Mouse (Mus musculus): ENCODE measurements around the gene Prox1. TPM values are rescaled to one million over a fixed set of nuclear protein-coding genes. Genes with fewer than 3 reads are reported as not detected.

Gene Prox1
- polyA plus RNA-seq, 1 experiment from 2014 or later, result 13.4 TPM

- no peaks in the 10 kb centered on the region for H3K9me3 ChIP-seq
- no peak overlapping the region for H3K4me2 ChIP-seq
- no peak overlapping the region for H3K4me3 ChIP-seq (replicated peaks)
- 33% methylated on average over 13 of the region's 13 CpGs for WGBS
- H3K9ac ChIP-seq, result no peak overlapping the region
- H3K27me3 ChIP-seq, result peaks cover 35% of the 10 kb centered on the region
- no peak overlapping the region for H3K27ac ChIP-seq
- H3K4me1 ChIP-seq, result peaks cover 42% of the 10 kb centered on the region
- no peaks in the 10 kb centered on the region; the same call in 1 of the 2 replicates for H3K36me3 ChIP-seq (replicated peaks)
- ATAC-seq (ENCODE audit: low FRiP score), result no peak
Measured at GRCm38 (mm10) chr1:190139711-190140405, 30.7 kb downstream of the Prox1 start.

DNA sequence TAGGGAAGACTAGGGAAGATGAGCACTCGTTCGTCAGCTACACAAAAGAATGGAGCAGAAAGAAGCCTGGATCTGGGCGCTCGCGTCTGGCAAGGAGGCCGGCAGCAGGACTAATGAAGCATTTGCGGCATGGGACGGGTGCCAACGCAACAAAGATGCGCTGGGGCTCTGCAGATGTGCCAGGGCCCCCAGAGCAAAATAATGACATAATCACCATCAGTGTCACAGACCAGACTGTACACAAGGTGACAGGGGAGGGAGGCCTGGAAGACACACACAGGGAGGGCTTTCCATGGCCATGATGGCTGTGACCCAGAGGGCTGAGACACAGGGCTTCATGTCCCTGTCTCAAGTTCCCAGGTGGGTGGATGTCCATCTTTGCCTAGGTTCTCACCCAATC, 32.6 kb downstream of the Prox1 start:
- peak overlapping the region; percentile 42; the same call in 1 of the 2 replicates for H3K27ac ChIP-seq
- H3K4me2 ChIP-seq, result no peak overlapping the region
- WGBS, result 55% methylated on average over 10 of the region's 10 CpGs
- H3K4me3 ChIP-seq (replicated peaks), result no peak overlapping the region
- H3K36me3 ChIP-seq (replicated peaks), result no peaks in the 10 kb centered on the region; the same call in 1 of the 2 replicates
- no peak overlapping the region for H3K9ac ChIP-seq
- H3K27me3 ChIP-seq, result peaks cover 28% of the 10 kb centered on the region
- H3K9me3 ChIP-seq, result no peaks in the 10 kb centered on the region
- H3K4me1 ChIP-seq, result peaks cover 46% of the 10 kb centered on the region
- ATAC-seq (ENCODE audit: low FRiP score), result peak; percentile 49; the same call in 1 of the 2 replicates

DNA sequence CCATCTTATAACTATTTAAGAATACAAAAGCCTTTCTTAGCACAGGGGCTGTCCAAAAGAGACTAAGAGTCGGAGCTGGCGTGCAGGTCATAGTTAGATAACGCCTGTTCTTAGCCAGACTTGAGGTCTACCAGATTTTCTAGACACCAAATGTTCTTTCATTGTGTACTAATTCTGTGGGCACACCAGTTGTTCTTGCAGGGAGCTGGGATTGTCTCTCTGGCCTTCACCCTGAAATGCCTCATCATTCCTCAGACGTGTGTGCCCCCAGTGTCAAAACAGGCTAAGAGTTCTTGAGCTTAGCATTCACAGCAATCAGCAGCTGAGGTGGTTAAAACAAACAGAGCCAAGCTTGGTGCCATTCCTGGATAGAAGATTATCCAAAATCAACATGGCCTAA, 37.6 kb downstream of the Prox1 start:
- 47% methylated on average over 4 of the region's 4 CpGs for WGBS
- peaks cover 14% of the 10 kb centered on the region for H3K27me3 ChIP-seq
- peaks cover 52% of the 10 kb centered on the region for H3K4me1 ChIP-seq
- no peak overlapping the region for H3K27ac ChIP-seq
- no peak overlapping the region for H3K4me2 ChIP-seq
- ATAC-seq (ENCODE audit: low FRiP score), result no peak
- no peak overlapping the region for H3K4me3 ChIP-seq (replicated peaks)
- no peaks in the 10 kb centered on the region for H3K9me3 ChIP-seq
- H3K9ac ChIP-seq, result no peak overlapping the region
- no peaks in the 10 kb centered on the region; the same call in 1 of the 2 replicates for H3K36me3 ChIP-seq (replicated peaks)

GRCm38 (mm10) chr1:190130888-190131287, 39.6 kb downstream of the Prox1 start:
- Histone ChIP-seq H3K9me3 (no peaks in the 10 kb centered on the region), H3K9ac (no peak overlapping the region), H3K4me2 (no peak overlapping the region), H3K36me3 (replicated peaks) (no peaks in the 10 kb centered on the region; the same call in 1 of the 2 replicates), H3K27me3 (peaks cover 21% of the 10 kb centered on the region), H3K27ac (no peak overlapping the region), H3K4me3 (replicated peaks) (no peak overlapping the region), H3K4me1 (peaks cover 55% of the 10 kb centered on the region)
- no peak for ATAC-seq (ENCODE audit: low FRiP score)
- WGBS, result 60% methylated on average over 4 of the region's 4 CpGs

- Histone ChIP-seq H3K27ac (no peak overlapping the region), H3K36me3 (replicated peaks) (no peaks in the 10 kb centered on the region), H3K9ac (no peak overlapping the region), H3K4me2 (no peak overlapping the region), H3K9me3 (no peaks in the 10 kb centered on the region), H3K4me1 (peaks cover 55% of the 10 kb centered on the region), H3K4me3 (replicated peaks) (no peak overlapping the region), H3K27me3 (peaks cover 17% of the 10 kb centered on the region)
- WGBS, result 55% methylated on average over 7 of the region's 7 CpGs
- no peak for ATAC-seq (ENCODE audit: low FRiP score)
Measured at GRCm38 (mm10) chr1:190129553-190129952, 41.0 kb downstream of the Prox1 start.

DNA sequence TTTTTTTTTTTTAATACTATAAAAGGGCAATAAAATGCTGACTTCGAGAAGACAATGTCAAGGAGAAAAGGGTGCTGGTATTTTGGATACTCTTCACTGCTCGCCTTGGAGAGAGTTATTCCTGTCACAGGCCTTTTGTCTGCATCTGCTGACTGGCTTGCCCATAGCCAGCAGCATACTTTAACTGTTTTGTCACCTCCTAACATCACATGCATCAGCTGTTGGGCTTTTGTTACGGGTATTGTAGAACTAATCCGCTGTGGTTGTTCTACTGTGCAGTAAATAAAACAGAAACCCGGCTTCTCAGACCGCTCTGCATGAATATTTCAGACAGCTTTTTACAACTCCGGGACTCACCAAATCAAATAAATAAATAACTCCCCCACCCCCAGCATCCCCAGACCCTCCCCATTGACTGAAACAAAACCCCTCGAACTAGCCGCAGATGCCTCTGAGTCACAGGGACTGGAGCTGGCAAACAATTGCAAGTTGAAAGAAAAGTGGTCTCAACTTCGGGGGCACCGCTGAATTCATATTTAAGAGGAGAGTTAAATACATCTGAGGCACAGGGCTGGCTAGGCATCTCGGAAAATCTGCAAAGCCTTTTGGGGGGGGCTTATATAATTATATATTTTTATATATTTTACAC, 41.7 kb downstream of the Prox1 start:
- no peaks in the 10 kb centered on the region for H3K9me3 ChIP-seq
- H3K27ac ChIP-seq, result 0 out of 2 replicates have a peak overlapping the region, but pooled peaks have one; percentile 5
- H3K9ac ChIP-seq, result no peak overlapping the region
- no peaks in the 10 kb centered on the region for H3K36me3 ChIP-seq (replicated peaks)
- peak overlapping the region; percentile 22 for H3K4me2 ChIP-seq
- peaks cover 16% of the 10 kb centered on the region for H3K27me3 ChIP-seq
- 0 out of 2 replicates have a peak, but pooled peaks have one; percentile 53 for ATAC-seq (ENCODE audit: low FRiP score)
- peaks cover 55% of the 10 kb centered on the region for H3K4me1 ChIP-seq
- WGBS, result 10% methylated on average over 12 of the region's 12 CpGs
- H3K4me3 ChIP-seq (replicated peaks), result no peak overlapping the region

DNA sequence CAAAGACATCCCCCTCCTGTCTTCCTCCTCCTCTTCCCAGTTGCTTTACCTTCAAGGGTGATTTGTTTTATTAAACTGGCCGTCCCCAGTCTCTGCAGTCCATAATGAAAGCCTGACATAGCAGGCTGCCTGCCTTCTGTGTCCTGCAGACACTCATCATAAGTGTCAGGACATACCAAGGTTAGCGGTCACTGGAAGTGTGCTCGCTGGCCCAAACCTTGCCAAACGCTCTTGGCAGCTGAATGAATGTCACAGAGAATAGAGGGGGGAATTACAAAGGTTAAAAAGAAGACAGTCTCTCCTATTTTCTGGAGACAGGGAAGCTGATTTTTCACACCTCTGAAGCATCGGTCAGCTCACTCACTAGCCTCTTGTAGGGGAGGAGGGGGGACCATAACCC, 42.6 kb downstream of the Prox1 start:
- H3K27me3 ChIP-seq, result peaks cover 16% of the 10 kb centered on the region
- no peak overlapping the region for H3K4me3 ChIP-seq (replicated peaks)
- no peaks in the 10 kb centered on the region for H3K9me3 ChIP-seq
- H3K9ac ChIP-seq, result no peak overlapping the region
- H3K4me2 ChIP-seq, result no peak overlapping the region
- no peaks in the 10 kb centered on the region for H3K36me3 ChIP-seq (replicated peaks)
- no peak for ATAC-seq (ENCODE audit: low FRiP score)
- H3K4me1 ChIP-seq, result peaks cover 50% of the 10 kb centered on the region
- WGBS, result 22% methylated on average over 5 of the region's 5 CpGs
- no peak overlapping the region for H3K27ac ChIP-seq

DNA sequence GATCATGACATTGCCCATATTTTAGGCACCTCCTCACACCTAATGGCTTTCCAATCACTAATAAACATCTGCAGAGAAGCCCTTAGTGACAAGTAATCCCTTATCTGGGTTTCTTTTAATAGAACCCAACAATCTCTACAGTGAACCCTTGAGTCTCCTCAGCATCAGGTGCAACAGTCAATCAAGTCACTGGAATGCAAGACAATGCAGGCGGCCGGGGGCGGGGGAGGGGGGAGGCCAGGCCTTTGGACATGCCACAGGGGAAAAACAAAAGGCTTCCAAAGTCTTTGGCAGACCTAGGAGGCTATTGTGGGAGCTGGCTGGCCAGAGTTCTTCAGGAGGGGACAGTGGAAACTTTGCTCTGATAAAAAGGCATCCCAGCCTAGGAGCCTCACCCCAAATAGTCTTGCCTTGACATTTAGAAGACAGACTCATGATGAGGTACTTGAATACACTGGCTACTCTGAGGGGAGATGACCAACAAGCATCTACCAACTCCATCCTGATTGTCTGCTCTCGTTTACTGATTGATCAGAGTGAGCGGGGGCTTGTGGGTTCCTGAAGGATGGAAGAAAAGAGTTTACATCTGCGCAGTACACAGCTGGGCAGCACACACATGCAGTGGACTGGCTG, 43.2 kb downstream of the Prox1 start:
- WGBS, result 27% methylated on average over 6 of the region's 6 CpGs
- no peak for ATAC-seq (ENCODE audit: low FRiP score)

GRCm38 (mm10) chr1:190124961-190125739, 45.4 kb downstream of the Prox1 start:
- no peak for ATAC-seq (ENCODE audit: low FRiP score)
- Histone ChIP-seq H3K27ac (no peak overlapping the region), H3K4me2 (no peak overlapping the region), H3K9me3 (no peaks in the 10 kb centered on the region), H3K4me1 (peaks cover 30% of the 10 kb centered on the region), H3K27me3 (peaks cover 12% of the 10 kb centered on the region; the same call in 1 of the 2 replicates), H3K4me3 (replicated peaks) (no peak overlapping the region), H3K36me3 (replicated peaks) (peaks cover 3% of the 10 kb centered on the region; the same call in 1 of the 2 replicates), H3K9ac (no peak overlapping the region)
- WGBS, result 91% methylated on average over 14 of the region's 14 CpGs

More for the DNA sequence above, 43.2 kb downstream of the Prox1 start:
- Histone ChIP-seq H3K4me3 (replicated peaks) (no peak overlapping the region), H3K4me1 (peaks cover 45% of the 10 kb centered on the region), H3K27me3 (peaks cover 16% of the 10 kb centered on the region), H3K27ac (no peak overlapping the region), H3K9me3 (no peaks in the 10 kb centered on the region), H3K4me2 (no peak overlapping the region), H3K9ac (no peak overlapping the region), H3K36me3 (replicated peaks) (0 out of 2 replicates have a peak, but pooled peaks cover 3% of the 10 kb centered on the region)

- H3K4me2 ChIP-seq, result no peak overlapping the region
- H3K9ac ChIP-seq, result no peak overlapping the region
- H3K27ac ChIP-seq, result no peak overlapping the region
- H3K36me3 ChIP-seq (replicated peaks), result peaks cover 3% of the 10 kb centered on the region; the same call in 1 of the 2 replicates
- ATAC-seq (ENCODE audit: low FRiP score), result no peak
- H3K4me3 ChIP-seq (replicated peaks), result no peak overlapping the region
- peaks cover 13% of the 10 kb centered on the region for H3K4me1 ChIP-seq
- H3K27me3 ChIP-seq, result peaks cover 7% of the 10 kb centered on the region; the same call in 1 of the 2 replicates
- no peaks in the 10 kb centered on the region for H3K9me3 ChIP-seq
- 91% methylated on average over 13 of the region's 13 CpGs for WGBS
Measured at GRCm38 (mm10) chr1:190123404-190123803, 47.1 kb downstream of the Prox1 start.

DNA sequence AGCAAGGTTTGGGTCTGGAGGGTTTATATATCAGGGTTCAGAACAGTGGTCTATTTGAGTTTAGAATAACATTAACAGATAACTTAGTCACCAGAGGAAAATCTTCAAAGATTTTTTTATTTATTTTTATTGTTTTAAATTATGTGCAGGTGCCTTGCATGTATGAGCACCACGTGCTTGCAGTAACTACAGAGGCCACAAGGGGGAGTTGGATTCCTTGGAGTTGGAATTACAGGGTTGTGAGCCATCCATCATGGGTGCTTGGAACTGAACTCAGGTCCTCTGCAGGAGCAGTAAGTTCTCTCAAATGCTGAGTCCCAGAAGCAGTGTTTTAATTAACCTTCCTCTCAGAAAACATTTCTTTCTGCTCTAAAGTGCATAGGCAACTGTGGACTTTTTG, 54.5 kb downstream of the Prox1 start:
- Histone ChIP-seq H3K9me3 (0 out of 2 replicates have a peak, but pooled peaks cover 6% of the 10 kb centered on the region), H3K27me3 (no peaks in the 10 kb centered on the region), H3K4me2 (no peak overlapping the region), H3K36me3 (replicated peaks) (no peaks in the 10 kb centered on the region), H3K9ac (no peak overlapping the region), H3K4me1 (no peaks in the 10 kb centered on the region), H3K27ac (no peak overlapping the region), H3K4me3 (replicated peaks) (no peak overlapping the region)
- 69% methylated on average over 1 of the region's 1 CpGs for WGBS
- ATAC-seq (ENCODE audit: low FRiP score), result no peak

GRCm38 (mm10) chr1:190111741-190112140, 58.8 kb downstream of the Prox1 start:
- ATAC-seq (ENCODE audit: low FRiP score), result no peak
- Histone ChIP-seq H3K4me1 (no peaks in the 10 kb centered on the region), H3K36me3 (replicated peaks) (no peaks in the 10 kb centered on the region), H3K4me3 (replicated peaks) (no peak overlapping the region), H3K27me3 (no peaks in the 10 kb centered on the region), H3K27ac (no peak overlapping the region), H3K9ac (no peak overlapping the region), H3K4me2 (no peak overlapping the region), H3K9me3 (peaks cover 13% of the 10 kb centered on the region; the same call in 1 of the 2 replicates)
- 74% methylated on average over 6 of the region's 6 CpGs for WGBS

All from forebrain, embryonic 12.5 days (tissue).